Mouse (Mus musculus) MEL (cell line): ENCODE measurements around the gene Ccl9. TPM values are rescaled to one million over a fixed set of nuclear protein-coding genes. Genes with fewer than 3 reads are reported as not detected.
"Not testable (repeated sequence)": the region's sequence is repeated elsewhere in the genome, so short reads cannot be mapped to it uniquely, and the experiment has no call there.

Experiments
- DNase-seq: peaks from one replicate; pipeline ENCODE4 v3.0.0; 2011; ENCODE audit warnings: low read depth, low spot score
- H3K27ac ChIP-seq: 2 replicates; pipeline ENCODE4 v1.5.1; 2012; ENCODE audit warnings: low read depth, mild to moderate bottlenecking, control low read depth, low read length, moderate library complexity; ENCODE audit not compliant: control insufficient read depth
- H3K27me3 ChIP-seq, 2 experiments: fragments of 150-350 bp in 1 of 2; sonication (generic) in 1 of 2; 2 replicates each; pipeline ENCODE4 v1.6.1; 2012; ENCODE audit warnings: low read length in 2 of 2, mild to moderate bottlenecking in 2 of 2, improper control_type of control experiment in 1 of 2, moderate library complexity in 1 of 2; ENCODE audit not compliant: insufficient read depth in 2 of 2, control insufficient read depth in 1 of 2
- H3K36me3 ChIP-seq, 2 experiments: 2 replicates each; pipeline ENCODE4 v1.6.1; 2012 to 2014; ENCODE audit warnings: low read length in 2 of 2, improper control_type of control experiment in 1 of 2, inconsistent platforms in 1 of 2, mild to moderate bottlenecking in 1 of 2; ENCODE audit not compliant: insufficient read depth in 2 of 2, control insufficient read depth in 1 of 2
- H3K4me1 ChIP-seq, 2 experiments: fragments of 150-350 bp in 1 of 2; sonication (generic) in 1 of 2; 2 replicates each; pipeline ENCODE4 v1.6.1; 2012; ENCODE audit warnings: low read length in 2 of 2, improper control_type of control experiment in 1 of 2, mild to moderate bottlenecking in 1 of 2; ENCODE audit not compliant: insufficient read depth in 2 of 2, control insufficient read depth in 1 of 2
- H3K4me3 ChIP-seq, 2 experiments: fragments of 150-350 bp in 1 of 2; sonication (generic) in 1 of 2; 2 replicates each; pipeline ENCODE4 v1.5.1; 2012; ENCODE audit warnings: low read depth in 2 of 2, low read length in 2 of 2, mild to moderate bottlenecking in 2 of 2, moderate library complexity in 2 of 2, control low read depth in 1 of 2, improper control_type of control experiment in 1 of 2; ENCODE audit not compliant: control insufficient read depth in 1 of 2, insufficient read depth in 1 of 2
- H3K79me2 ChIP-seq: 2 replicates; pipeline ENCODE4 v1.6.1; 2012; ENCODE audit warnings: mild to moderate bottlenecking, low read length, moderate library complexity; ENCODE audit not compliant: control insufficient read depth, poor library complexity, insufficient read depth
- H3K9ac ChIP-seq: 2 replicates; pipeline ENCODE4 v1.6.1; 2012; ENCODE audit warnings: low read depth, mild to moderate bottlenecking, control low read depth, low read length, moderate library complexity; ENCODE audit not compliant: control insufficient read depth, poor library complexity, severe bottlenecking
- H3K9me3 ChIP-seq: fragments of 150-350 bp; sonication (generic); replicated peaks from 2 replicates; pipeline ENCODE4 v1.6.1; 2012; ENCODE audit warnings: mild to moderate bottlenecking, low read length, improper control_type of control experiment, moderate library complexity; ENCODE audit not compliant: insufficient read depth
- CHD2 ChIP-seq: IDR thresholded peaks from 2 replicates; pipeline ENCODE4 v1.6.1; 2011; ENCODE audit warnings: low read length, improper control_type of control experiment
- ELF1 ChIP-seq: IDR thresholded peaks from 2 replicates; pipeline ENCODE4 v1.6.1; 2014; ENCODE audit warnings: low read depth, mild to moderate bottlenecking, inconsistent platforms, low read length, improper control_type of control experiment, moderate library complexity
- GABPA ChIP-seq: IDR thresholded peaks from 2 replicates; pipeline ENCODE4 v1.6.1; 2012; ENCODE audit warnings: low read depth, mild to moderate bottlenecking, inconsistent platforms, low read length, improper control_type of control experiment, moderate library complexity
- JUND ChIP-seq: IDR thresholded peaks from 2 replicates; pipeline ENCODE4 v1.6.1; 2011; ENCODE audit warnings: low read depth, mild to moderate bottlenecking, improper control_type of control experiment, low read length
- MXI1 ChIP-seq: IDR thresholded peaks from 2 replicates; pipeline ENCODE4 v1.6.1; 2011; ENCODE audit warnings: mild to moderate bottlenecking, low read depth, low read length, improper control_type of control experiment
- MYB ChIP-seq: IDR thresholded peaks from 2 replicates; pipeline ENCODE4 v1.6.1; 2011; ENCODE audit warnings: mild to moderate bottlenecking, low read depth, low read length, improper control_type of control experiment
- MYC ChIP-seq: IDR thresholded peaks from 2 replicates; pipeline ENCODE4 v1.6.1; 2011; ENCODE audit warnings: low read depth, mild to moderate bottlenecking, low read length, improper control_type of control experiment, moderate library complexity
- NELFE ChIP-seq: IDR thresholded peaks from 2 replicates; pipeline ENCODE4 v1.6.1; 2011; ENCODE audit warnings: low read depth, low read length, improper control_type of control experiment
- POLR2A ChIP-seq, 2 experiments: IDR thresholded peaks; 2 replicates each; pipeline ENCODE4 v1.6.1; 2011 to 2012; ENCODE audit warnings: low read length in 2 of 2, mild to moderate bottlenecking in 2 of 2, control low read depth in 1 of 2, improper control_type of control experiment in 1 of 2, low read depth in 1 of 2, moderate library complexity in 1 of 2; ENCODE audit not compliant: control insufficient read depth in 1 of 2, insufficient read depth in 1 of 2, poor library complexity in 1 of 2
- POLR2AphosphoS2 ChIP-seq: IDR thresholded peaks from 2 replicates; pipeline ENCODE4 v1.6.1; 2011; ENCODE audit warnings: low read length, improper control_type of control experiment
- RAD21 ChIP-seq: IDR thresholded peaks from 2 replicates; pipeline ENCODE4 v1.6.1; 2011; ENCODE audit warnings: mild to moderate bottlenecking, low read depth, low read length, improper control_type of control experiment
- TBP ChIP-seq: IDR thresholded peaks from 2 replicates; pipeline ENCODE4 v1.8.0; 2011; ENCODE audit warnings: low read depth, low read length, improper control_type of control experiment
- TCF12 ChIP-seq: IDR thresholded peaks from 2 replicates; pipeline ENCODE4 v1.6.1; 2014; ENCODE audit warnings: low read depth, mild to moderate bottlenecking, inconsistent platforms, low read length, improper control_type of control experiment, moderate library complexity
- UBTF ChIP-seq: IDR thresholded peaks from 2 replicates; pipeline ENCODE4 v1.6.1; 2012; ENCODE audit warnings: low read depth, mild to moderate bottlenecking, inconsistent platforms, low read length, improper control_type of control experiment, moderate library complexity, borderline replicate concordance; ENCODE audit not compliant: insufficient read depth
- USF2 ChIP-seq, 2 experiments: IDR thresholded peaks; 2 replicates each; pipeline ENCODE4 v1.6.1; 2011 to 2012; ENCODE audit warnings: improper control_type of control experiment in 2 of 2, low read length in 2 of 2, borderline replicate concordance in 1 of 2, inconsistent platforms in 1 of 2, low read depth in 1 of 2, mild to moderate bottlenecking in 1 of 2; ENCODE audit not compliant: insufficient read depth in 1 of 2
- ZC3H11A ChIP-seq: IDR thresholded peaks from 2 replicates; pipeline ENCODE4 v1.6.1; 2012; ENCODE audit warnings: low read depth, mild to moderate bottlenecking, inconsistent platforms, low read length, improper control_type of control experiment
- ZNF384 ChIP-seq: IDR thresholded peaks from 2 replicates; pipeline ENCODE4 v1.6.1; 2012; ENCODE audit warnings: low read depth, mild to moderate bottlenecking, inconsistent platforms, low read length, improper control_type of control experiment
- polyA plus RNA-seq, 2 experiments: library from polyadenylated mRNA; stranded (reverse) in 1 of 2; unstranded in 1 of 2; fragments of >175 nt in 1 of 2; fragments of >200 nt in 1 of 2; gene quantifications; 2 replicates each; pipeline versions ENCODE4 v1.2.1 to v1.2.4; 2012; ENCODE audit warnings: low replicate concordance in 2 of 2, low read depth in 1 of 2; ENCODE audit not compliant: insufficient read length in 2 of 2, insufficient read depth in 1 of 2, missing spikeins in 1 of 2
- total RNA-seq: library from RNA; depleted of rRNA; stranded (reverse); fragments of 300-350 nt; gene quantifications from 2 replicates; pipeline ENCODE4 v1.2.3, GENCODE M21; 2012

Gene Ccl9
- total and polyA plus RNA-seq, 3 experiments = 0.62 to 1.7 TPM; not detected in 1

- peak; percentile 98 for TF ChIP-seq MXI1
- no peak for TF ChIP-seq CHD2
- no peak for TF ChIP-seq NELFE
- TF ChIP-seq TBP = no peak
- TF ChIP-seq JUND = 0 out of 2 replicates have a peak, but pooled peaks have one; percentile 45
- TF ChIP-seq TCF12 = no peak
- TF ChIP-seq MYB = no peak
Observed at GRCm38 (mm10) chr11:83556085-83556781, 22.2 kb downstream of the Ccl9 start (continued).

- Histone ChIP-seq H3K79me2 (no peaks in the 10 kb centered on the region), H3K4me1 (peaks cover 8 to 18% of the 10 kb centered on the region in 2 experiments), H3K36me3 (peaks cover 0 to 14% of the 10 kb centered on the region in 2 experiments; a peak in 2 of 4 replicates), H3K27me3 (no peaks in the 10 kb centered on the region), H3K9ac (no peak overlapping the region), H3K4me3 (no peak overlapping the region), H3K27ac (no peak overlapping the region), H3K9me3 (no peaks in the 10 kb centered on the region)
- DNase-seq = no peak
- TF ChIP-seq ZNF384 = no peak
- no peak for TF ChIP-seq MYC
- TF ChIP-seq USF2 (IDR thresholded peaks at IDR 0.05; ENCODE audit: borderline replicate concordance in 1 of 2, insufficient read depth in 1 of 2, low read depth in 1 of 2, low read length in 2 of 2) = no peak
- no peak for TF ChIP-seq UBTF
- TF ChIP-seq RAD21 = no peak
- no peak for TF ChIP-seq TCF12
- no peak for TF ChIP-seq ZC3H11A
- TF ChIP-seq POLR2AphosphoS2 = no peak
- no peak for TF ChIP-seq GABPA
- no peak for TF ChIP-seq ELF1
- no peak for TF ChIP-seq POLR2A (IDR thresholded peaks at IDR 0.05; ENCODE audit: control insufficient read depth in 1 of 2, insufficient read depth in 1 of 2, low read depth in 1 of 2, low read length in 2 of 2, poor library complexity in 1 of 2)
Observed at GRCm38 (mm10) chr11:83551668-83552067, 26.8 kb downstream of the Ccl9 start.

GRCm38 (mm10) chr11:83551037-83551436, 27.4 kb downstream of the Ccl9 start:
- 0 out of 2 replicates have a peak, but pooled peaks have one; percentile 50 for TF ChIP-seq JUND
- TF ChIP-seq, all 39 proteins: peak for 1; not testable (repeated sequence) for 38
- DNase-seq, H3K27me3 ChIP-seq, H3K9me3 ChIP-seq, H3K79me2 ChIP-seq: not testable (repeated sequence)
- Histone ChIP-seq H3K36me3 (peaks cover 0 to 14% of the 10 kb centered on the region in 2 experiments; a peak in 2 of 4 replicates), H3K4me3 (peak overlapping the region; percentile 27 to 46; a peak in 2 of 4 replicates), H3K27ac (peak overlapping the region; percentile 88), H3K9ac (peak overlapping the region; percentile 50), H3K4me1 (peaks cover 8 to 18% of the 10 kb centered on the region in 2 experiments)
